Mouse (Mus musculus): ENCODE results near the gene Stub1.

The Stub1 gene

DNA sequence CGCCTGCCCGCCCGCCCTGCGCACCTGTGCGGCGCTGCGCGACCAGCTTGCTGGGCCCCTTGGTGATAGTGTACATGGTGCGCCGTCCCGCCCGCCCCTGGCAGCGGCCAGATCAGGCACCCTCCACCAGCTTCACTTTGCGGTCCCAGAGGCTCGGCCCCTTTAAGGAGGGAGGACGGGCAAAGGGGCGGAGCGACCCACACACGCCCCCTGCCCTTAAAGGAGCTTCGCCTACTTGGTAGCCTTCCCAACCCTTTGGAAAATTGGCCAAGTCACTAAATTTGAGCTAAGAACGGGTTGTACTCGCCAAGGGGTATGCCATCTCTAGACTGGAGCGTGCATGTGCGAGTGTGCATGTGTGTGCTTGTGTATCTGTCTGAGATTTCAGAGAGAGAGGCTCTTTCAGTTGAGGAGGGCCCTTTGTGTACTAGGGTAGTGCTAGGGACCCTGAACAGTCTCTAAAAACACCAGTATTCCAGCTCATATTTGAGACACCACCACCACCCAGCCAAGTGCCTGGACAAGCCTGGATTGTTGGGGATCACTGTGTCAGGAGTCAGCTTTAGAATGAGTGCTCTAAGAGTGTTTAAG, 35.5 kb upstream of the Stub1 start, which contains the start of gene Mcrip2:
Mcrip2 (minus strand) TSS at position 164 of the 591 bp plus-strand sequence.
- peak; percentile 66 for DNase-seq (ENCODE audit: low read depth, low spot score)

DNA sequence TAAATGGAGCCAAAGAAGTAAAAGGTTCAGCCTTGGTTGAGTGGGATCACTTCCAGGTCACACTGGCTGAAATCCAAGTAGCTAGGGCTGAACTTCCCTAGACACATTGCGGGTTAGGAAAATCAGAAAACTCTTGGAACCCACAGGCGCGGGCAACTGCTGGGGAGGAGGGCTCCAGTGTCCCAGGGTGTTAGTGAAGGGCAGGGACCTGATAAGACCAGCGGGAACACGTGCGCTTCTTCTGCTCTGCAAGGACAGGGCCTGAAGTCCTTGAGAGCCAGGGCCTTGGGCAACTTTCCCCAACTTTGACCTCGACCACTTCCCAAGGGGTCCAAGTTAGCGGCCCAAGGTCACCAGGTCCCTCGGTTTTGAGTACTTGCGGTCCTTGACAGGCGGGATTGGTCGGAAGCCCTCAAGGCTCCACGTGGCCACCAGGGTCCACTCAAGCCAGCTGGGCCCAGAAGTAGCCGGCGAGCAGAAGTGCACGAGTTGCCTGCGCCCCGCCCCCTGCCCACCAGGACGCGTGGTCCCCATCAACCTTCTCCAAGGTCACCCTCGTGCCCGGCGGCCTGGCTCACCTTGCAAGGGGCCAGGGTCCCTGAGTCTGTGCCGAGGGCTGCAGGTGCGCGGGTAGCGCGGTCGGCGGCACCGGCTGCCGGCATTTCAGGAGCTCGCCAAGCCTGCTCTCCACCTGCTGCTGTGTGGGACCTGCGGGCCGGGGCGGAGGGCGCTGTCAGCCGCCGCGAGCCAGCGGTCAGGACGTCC, 34.8 kb upstream of the Stub1 start:
- DNase-seq (ENCODE audit: low read depth, low spot score) = no peak

DNA sequence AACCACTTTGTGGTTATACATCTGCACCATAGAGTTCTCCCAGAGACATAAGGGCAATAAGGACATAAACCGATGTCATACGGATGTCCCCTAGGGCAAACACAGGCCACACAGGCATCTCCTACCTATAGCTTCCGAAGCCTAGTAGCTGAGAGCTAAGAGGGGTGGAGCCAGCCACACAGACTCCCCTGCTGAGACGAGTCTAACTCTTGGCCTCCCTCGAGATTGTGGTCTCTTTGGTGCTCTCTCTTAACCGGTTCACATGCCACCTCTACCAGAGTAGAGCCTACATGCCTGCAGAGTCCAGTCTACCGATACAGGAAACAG, 34.3 kb upstream of the Stub1 start:
- no peak for DNase-seq (ENCODE audit: low read depth, low spot score)

DNA sequence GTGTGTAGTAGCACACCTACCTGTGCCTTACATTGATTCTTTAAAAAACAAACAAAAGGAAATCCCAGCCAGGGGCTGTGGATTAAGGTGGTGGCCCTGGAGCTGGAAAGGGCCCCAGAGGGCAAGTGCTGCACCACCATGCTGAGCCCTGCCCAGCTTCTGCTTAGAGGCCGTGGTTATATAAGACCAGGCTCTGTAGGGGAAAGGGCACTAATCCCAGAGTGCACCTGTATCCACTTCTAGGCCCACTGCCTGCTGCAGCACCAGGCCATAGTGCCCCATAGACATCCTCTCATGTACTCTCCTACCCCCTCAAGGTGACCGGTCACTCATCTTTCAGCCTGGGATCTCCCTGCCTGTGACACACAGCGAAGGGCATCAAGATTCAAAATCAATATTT, 33.0 kb upstream of the Stub1 start:
- no peak for DNase-seq (ENCODE audit: low read depth, low spot score)

DNA sequence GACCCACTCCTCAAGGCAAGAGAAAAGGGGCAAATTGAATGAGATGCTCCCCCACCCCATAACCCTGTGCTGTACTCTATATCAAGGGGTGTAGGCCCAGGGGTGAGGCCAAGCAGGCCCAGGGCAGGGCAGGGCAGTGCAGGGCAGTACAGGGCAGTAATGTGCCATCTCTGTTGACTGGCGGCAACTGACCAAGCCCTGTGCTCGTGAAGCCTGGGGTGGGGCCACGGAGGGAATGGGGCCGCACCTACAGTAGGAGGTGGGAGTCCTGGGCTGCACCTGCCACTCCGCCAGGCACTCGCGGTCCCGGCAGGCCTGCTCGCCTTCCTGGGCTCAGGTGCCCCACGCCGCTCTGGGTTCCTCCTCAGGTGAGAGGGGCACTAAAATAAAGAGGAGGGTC, 32.1 kb upstream of the Stub1 start:
- no peak for DNase-seq (ENCODE audit: low read depth, low spot score)

DNA sequence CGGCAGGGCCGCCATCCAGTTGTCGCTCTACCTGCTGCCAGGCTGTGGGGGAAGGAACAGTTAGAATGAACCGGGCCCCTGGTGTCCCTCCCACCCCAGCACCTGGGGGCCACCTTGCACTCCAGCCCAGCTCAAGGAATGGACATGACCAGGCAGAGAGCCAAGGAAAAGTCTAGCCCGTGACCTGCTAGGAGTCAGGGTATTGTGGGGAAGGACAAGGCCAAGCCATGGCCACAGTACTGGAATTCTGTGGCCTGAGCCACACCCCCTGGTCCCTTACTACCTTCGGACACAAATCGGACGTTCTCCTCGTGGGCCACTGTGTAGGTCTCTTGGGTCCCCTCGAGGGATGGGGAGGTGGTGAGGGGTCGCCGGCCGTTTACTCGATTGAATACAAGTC, 31.1 kb upstream of the Stub1 start:
- DNase-seq (ENCODE audit: low read depth, low spot score) = no peak

DNA sequence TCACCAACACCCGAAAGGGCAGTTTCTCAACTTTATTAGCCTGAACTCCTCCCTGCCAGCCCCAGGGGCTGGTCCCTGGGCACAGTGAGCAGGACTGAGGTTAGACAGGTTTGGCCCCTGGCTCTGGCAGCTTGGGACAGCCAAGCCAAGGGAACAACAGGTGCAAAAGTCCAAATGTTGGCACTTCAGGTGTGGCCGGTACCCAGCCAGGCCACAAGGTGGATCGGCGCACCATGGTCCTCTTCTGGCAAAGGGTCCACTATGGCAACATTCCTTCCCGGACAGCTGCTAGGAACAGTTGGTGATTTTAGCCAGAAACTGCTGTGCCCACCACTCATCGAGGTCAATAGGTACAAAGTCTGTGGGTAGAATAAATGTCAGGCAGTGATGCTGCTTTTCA, 30.5 kb upstream of the Stub1 start:
- no peak for DNase-seq (ENCODE audit: low read depth, low spot score)

DNA sequence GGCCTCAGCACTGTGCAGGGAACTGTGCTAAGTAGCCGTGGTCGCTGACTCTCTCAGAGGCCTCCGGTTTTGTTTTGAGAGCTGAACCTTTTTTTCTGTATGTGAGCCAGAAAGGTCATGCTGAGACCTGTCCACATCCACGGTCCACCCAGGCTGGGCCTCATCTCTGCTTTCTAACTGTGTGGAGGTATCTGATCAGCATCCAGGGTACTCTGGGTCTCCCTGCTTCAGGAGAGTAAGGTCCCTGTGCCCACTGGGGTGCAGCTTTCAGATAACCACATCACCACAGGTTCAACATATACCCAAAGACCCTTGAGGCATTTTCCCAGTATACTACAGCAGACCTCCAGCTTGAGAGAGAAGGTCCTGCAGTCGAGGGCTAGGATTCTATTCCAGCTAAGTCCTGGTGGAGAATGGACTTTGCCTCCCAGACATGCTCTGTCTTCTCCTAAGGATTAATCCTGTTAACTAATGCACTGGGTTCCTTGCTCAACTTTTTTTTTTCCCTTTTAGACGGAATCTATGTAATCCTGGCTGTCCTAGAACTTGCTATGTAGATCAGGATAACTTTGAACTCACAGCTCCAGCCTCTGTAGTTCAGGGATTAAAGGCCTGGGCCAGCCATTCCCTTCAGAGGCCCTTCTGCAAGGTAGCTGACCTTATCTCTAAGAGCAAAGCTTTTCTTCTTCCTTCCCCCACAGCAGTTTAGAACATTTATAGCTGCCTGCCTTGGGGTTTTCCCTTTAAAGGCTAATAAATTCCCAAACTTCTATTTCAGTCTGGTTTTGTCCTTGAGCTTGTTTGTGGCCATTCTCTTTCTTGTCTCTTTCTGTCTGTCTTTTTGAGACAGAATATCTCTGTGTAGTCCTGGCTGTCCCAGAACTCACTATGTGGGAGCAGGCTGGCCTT, 28.8 kb upstream of the Stub1 start:
- no peak for DNase-seq (ENCODE audit: low read depth, low spot score)

DNA sequence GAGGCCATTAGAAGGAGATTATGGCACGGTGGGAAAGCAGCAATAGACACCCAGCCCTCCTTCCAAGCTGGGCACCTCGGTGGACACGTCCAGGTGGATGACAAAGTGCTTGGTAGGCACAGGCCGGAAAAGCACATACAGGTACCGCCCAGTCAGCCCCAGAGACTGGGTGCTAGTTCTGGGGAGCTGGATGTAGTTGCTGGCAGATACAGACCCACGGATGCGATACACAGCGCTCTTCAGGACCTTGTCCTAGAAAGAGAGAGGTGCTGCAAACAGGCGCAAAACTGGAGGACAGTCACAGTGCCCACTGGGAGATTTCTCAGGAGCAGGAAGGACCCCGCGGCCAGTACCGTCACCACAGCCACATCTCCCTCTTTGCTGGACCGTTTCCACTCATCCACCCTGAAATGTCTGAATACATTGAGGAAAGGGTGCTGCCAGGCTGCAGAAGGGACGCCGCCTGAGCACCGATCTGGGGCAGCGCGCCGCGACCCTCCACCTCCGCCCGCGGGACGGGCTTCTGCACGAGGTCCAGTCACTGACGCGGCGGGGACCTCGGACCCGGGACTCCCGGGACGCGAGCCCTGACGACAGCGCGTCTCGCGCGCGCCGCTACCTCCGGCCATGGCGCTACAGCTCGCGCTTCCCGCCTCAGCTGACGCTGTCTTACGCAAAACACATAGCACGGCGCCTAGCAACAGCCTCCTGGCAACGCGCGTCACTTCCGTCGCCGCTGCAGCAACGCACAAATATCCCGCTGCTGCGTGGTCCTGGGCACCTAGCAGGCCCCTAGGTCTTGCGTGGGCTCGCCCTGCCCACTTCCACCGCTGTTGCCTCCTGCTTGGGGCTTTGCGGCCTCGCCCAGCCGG, 27.9 kb upstream of the Stub1 start, which contains the start of gene Wdr90:
Wdr90 (minus strand) TSS at position 670 of the 872 bp plus-strand sequence.
- DNase-seq (ENCODE audit: low read depth, low spot score) = peak; percentile 92

DNA sequence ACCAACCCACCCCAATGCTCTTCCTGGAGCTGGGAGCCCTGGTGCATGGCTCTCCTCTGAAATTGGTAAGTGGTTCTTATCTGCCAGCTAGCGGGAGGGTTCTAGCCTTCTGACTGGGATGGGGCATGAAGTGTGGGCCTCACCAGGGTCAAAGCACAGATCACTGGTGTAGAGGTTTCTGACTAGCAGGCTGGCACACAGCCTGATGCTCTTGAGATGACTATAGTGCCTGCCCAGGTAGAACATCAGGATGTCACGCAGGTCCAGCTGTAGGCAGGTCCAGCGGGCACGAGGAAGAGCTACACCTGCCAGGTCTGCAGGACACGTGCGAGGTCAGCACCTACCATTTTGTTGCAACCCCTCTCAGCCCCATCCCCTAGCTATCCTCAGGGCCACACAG, 27.0 kb upstream of the Stub1 start:
- DNase-seq (ENCODE audit: low read depth, low spot score) = no peak

DNA sequence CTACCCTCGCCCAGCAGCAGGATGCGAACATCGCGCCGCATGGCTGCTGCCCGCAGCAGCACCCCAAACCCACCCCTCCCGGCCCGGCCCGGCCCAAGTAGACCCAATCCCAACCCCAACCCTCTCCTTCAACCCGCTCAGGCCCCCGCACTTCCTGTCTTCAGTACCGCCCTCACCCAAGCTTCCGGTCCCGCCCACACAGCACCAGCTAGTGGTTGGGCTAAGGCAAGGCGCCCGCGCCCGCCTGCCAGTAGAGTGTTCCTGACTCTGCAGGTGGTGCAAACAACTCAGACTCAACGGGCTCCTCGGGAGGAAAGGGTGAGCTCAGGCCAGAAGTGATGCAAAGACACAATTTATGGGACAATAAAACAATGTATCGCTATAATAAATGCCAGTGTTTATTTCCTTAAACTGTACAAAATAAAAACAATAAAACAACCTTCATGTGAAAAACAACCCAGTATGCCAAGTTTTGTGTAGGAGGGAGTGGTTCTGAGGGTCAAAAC, 11.2 kb upstream of the Stub1 start, which contains the start of gene Rhot2:
Rhot2 (minus strand) TSS at position 456 of the 506 bp plus-strand sequence.
- DNase-seq (ENCODE audit: low read depth, low spot score) = peak; percentile 89

DNA sequence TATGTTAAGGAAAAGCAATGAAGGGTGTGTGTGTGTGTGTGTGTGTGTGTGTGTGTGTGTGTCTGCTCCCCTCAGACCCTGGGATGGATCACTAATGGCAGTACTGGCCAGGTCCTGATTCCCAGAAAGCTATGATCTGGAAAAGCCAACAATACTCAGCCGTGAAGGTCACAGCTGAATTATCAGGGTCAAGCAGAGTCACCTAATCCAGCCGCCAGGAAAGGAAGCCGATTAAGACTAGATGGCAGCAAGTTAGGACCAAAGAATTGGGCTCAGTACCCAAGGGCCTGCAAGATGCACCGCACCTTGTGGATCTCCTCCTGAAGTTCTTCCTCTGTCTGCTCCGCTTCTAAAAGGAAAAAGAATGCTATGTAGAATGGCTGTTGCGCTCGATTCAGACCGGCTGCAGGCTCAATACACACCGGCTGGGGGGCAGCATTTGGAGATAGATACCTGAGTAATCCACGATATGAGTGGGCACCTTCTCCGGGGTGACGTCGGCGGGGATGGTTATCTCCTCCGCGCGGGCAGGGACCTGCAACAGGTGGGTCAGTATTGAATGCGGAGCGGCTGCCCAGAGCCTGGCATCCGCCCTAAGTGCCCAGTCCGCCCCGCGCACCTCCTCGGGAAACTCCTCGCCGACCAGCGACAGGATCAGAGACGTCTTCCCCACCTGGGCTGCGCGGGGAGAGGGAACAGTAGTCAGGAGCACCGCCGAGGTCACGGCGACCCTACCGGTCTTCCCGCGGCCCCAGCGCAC, 10.6 kb upstream of the Stub1 start:
- no peak for DNase-seq (ENCODE audit: low read depth, low spot score)

DNA sequence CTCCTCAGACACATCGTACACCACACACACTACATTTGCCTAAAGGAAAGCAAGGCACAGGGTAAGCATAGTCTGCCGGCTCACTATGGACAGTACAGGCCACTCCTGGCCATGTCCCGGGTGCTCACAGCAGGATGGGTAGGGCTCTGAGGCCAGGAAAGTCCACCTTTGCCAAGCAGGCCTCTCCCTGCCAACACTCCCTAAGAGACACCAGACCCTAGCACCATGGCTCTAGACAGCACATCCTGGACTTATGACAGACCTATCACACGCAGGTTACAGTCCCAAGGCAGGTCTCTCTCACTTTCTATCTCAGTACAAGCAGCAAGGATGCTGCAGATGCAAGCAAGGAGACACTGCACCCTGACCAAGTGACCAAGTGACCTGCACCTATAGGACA, 9.9 kb upstream of the Stub1 start:
- no peak for DNase-seq (ENCODE audit: low read depth, low spot score)

DNA sequence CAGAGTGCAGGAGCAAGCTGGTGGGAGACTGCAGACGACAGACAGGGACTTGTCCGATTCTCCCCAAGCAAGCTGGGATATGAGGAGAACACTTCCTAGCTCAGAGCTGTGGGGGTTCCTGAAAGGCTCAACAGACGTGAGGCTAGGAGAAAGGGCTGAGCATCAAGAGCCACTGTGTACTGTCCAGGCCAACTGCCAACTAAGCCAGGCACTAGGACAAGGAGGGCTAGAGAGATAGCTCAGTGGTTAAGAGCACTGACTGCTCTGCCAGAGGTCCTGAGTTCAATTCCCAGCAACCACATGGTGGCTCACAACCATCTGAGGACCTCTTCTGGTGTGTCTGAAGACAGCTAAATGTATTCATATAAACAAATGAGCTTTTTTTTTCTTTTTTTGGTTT, 9.3 kb upstream of the Stub1 start:
- no peak for DNase-seq (ENCODE audit: low read depth, low spot score)

DNA sequence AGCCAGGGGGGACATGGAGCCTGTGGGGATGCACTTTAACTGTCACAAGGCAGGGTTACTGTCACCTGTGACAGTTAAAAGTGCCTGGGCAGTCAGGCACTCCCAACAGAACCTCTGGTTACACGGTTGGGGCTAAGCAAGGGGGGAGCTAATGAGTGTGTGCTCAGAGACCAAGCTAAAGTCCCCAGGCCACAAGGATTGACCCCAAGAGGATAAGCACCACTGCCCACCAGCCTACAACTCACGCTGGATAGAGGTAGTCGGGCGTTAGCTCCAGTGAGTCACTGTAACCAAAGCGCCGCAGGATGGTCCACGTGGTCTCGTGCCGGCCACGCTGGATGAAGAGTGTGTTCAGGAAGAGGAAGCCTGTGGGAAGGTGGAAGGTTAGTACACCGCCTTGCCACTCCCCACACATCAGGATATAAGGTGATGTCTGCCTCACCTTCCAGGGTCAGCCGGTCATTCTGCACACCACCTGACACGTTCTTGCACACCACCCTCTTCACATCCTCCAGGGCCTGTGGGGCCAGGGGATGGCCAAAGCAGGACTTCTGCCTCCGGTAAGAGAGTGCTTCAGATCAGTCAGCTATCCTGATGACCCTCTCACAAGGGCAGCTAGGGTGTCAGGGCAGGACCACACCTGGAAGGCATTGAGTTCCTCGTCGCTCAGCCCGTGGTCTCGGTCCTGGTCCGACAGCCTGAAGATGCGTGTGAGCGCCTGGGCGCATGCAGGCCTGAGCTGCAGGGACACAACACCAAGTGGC, 8.1 kb upstream of the Stub1 start, which contains the start of gene Gm20683:
Gm20683 (minus strand) TSS at position 647 of the 764 bp plus-strand sequence.
- no peak for DNase-seq (ENCODE audit: low read depth, low spot score)

DNA sequence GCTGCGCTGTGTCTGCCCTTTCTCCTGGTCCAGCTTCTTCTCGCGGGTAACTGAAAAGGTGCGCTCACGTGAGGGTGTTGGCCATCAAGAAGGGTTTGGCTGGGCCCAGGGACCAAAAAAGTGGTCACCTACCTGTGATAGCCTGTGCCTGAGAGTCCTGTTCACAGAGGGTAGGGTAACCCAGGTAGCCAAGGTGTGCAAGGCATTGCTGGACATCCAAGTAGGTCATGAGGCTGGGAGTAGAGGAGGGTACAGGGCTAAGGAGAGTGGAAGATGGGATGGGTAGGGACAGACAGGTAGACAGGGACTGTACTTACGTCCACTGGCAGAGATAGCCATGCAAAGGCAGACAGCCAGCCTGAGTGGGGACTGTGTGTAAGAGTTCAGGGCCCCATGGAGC, 7.3 kb upstream of the Stub1 start:
- DNase-seq (ENCODE audit: low read depth, low spot score) = no peak

DNA sequence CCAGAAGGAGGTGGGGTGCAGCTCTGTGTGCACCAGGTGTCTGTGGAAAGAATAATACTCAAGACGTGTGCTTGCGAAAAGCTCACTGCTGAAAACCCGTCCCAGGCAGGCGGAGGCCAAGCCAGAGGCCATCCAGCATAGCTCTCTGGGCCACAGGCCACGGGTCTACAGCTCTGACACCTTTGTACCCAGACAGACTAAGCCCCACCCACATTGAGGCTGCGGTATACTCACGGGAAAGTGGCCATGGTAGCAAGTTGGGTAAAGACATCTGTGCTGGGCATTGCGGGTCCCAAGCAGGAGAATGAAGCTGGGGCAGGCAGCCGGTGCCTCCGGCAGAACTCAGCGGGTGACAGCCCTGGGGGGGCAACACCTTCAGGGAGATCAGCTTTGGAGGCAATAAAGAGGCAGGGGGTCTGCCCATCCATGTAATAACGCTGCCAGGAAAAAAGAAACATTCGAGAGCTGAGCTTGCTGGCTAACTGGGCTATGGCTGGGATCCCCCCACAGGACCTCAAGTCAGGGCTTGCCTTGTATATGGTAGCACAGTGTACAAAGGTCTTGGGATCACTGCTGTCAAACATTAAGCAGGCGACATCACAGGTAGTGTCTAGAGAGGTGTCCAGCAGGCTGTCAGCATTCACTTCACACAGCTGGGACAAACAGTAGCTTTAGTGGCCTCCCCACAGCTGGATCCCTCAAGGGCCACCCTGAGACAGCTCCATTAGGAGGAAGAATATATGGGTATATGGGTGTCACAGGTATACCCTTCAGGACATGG, 6.4 kb upstream of the Stub1 start:
- no peak for DNase-seq (ENCODE audit: low read depth, low spot score)

DNA sequence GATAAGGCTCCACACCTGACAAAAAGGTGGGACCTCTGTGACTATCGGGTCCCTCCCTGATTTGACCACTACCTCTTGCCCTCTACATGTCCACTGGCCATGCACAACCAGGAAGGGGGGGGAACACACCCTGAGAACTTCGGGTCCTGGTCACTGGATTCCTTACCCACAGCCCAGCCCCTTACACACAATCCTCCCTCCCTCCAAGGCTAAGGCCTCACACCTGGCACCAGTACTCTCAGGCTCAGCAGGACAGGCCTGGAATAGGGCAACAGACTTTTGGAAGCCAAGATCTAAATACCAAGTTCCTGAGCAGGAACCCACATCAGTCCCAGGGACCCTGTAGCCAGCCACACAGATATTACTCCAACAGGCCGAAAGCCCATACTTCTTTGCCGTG, 5.7 kb upstream of the Stub1 start:
- DNase-seq (ENCODE audit: low read depth, low spot score) = no peak

DNA sequence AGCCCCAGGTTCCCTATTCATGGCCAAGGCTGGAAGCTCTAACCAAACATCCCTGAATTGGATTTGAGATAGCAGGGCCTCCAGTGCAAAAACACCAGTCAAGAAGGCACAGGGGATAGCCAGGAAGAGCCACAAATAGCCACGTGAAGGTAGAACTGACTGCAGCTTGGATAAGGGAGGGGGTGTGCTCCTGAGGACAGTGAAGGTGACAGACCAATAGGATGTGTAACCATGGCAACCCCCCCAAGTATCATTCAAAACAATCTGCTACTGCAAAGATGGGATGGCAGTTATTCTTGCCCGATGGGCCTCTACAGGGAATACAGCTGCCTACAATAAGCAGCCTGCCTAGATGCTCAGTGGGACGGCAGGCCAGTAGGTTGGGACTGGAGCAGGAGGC, 4.3 kb upstream of the Stub1 start:
- DNase-seq (ENCODE audit: low read depth, low spot score) = no peak
